Mouse (Mus musculus) liver, adult 2 months (tissue): ENCODE results near the gene Olfr560. TPM values are rescaled to one million over a fixed set of nuclear protein-coding genes. Genes with fewer than 3 reads are reported as not detected.

Source experiments
- DNase-seq: peaks from one replicate; pipeline ENCODE4 v3.0.0-alpha.2; 2011; ENCODE audit warnings: low read depth, low spot score; ENCODE audit errors: extremely low read depth
- H3K27ac ChIP-seq: fragments of 200-500 bp; replicated peaks from 2 replicates; pipeline ENCODE4 v1.5.1; 2012; ENCODE audit warnings: low read depth, mild to moderate bottlenecking, control low read depth, inconsistent platforms, low read length; ENCODE audit not compliant: insufficient read depth
- H3K27me3 ChIP-seq: fragments of 200-500 bp; 2 replicates; pipeline ENCODE4 v1.6.1; 2012; ENCODE audit warnings: mild to moderate bottlenecking, moderate library complexity, low read length, inconsistent platforms; ENCODE audit not compliant: control insufficient read depth, insufficient read depth
- H3K36me3 ChIP-seq: fragments of 200-500 bp; 2 replicates; pipeline ENCODE4 v1.6.1; 2012; ENCODE audit warnings: low read length, inconsistent platforms; ENCODE audit not compliant: control insufficient read depth, insufficient read depth
- H3K4me1 ChIP-seq: fragments of 200-500 bp; 2 replicates; pipeline ENCODE4 v1.6.1; 2011; ENCODE audit warnings: low read length; ENCODE audit not compliant: control insufficient read depth, insufficient read depth
- H3K4me3 ChIP-seq: fragments of 200-500 bp; 2 replicates; pipeline ENCODE4 v1.5.1; 2011; ENCODE audit warnings: low read depth, mild to moderate bottlenecking, control low read depth, low read length, moderate library complexity; ENCODE audit not compliant: insufficient read depth
- H3K79me2 ChIP-seq: fragments of 200-500 bp; 2 replicates; pipeline ENCODE4 v1.6.1; 2012; ENCODE audit warnings: inconsistent platforms, mild to moderate bottlenecking, low read length, moderate library complexity; ENCODE audit not compliant: control insufficient read depth, insufficient read depth
- H3K9ac ChIP-seq: fragments of 200-500 bp; 2 replicates; pipeline ENCODE4 v1.6.1; 2012; ENCODE audit warnings: low read depth, mild to moderate bottlenecking, control low read depth, inconsistent platforms, low read length
- CTCF ChIP-seq: fragments of 200-500 bp; IDR thresholded peaks from 2 replicates; pipeline ENCODE4 v1.5.1; 2011; ENCODE audit warnings: low read depth, low read length, control low read depth
- POLR2A ChIP-seq: fragments of 200-500 bp; IDR thresholded peaks from 2 replicates; pipeline ENCODE4 v1.6.1; 2011; ENCODE audit warnings: low read length, control low read depth; ENCODE audit not compliant: insufficient read depth; ENCODE audit errors: extremely low read depth
- WGBS: fragments of 180-500 bp; shearing (Covaris S2); methylation state at CpG from one replicate; pipeline ENCODE4 v1.1.7; 2018; 5-methylcytosine and 5-hydroxymethylcytosine counted together
- polyA plus RNA-seq: library from polyadenylated mRNA; depleted of rRNA; stranded (reverse); fragments of >200 nt; gene quantifications from 2 replicates; pipeline ENCODE4 v1.2.3, GENCODE M21; 2012; rRNA removed
- total RNA-seq: library from RNA; depleted of rRNA; stranded (reverse); fragments of >200 nt; gene quantifications from 2 replicates; pipeline ENCODE4 v1.2.3, GENCODE M21; 2014; rRNA removed

Olfr560 gene
- total RNA-seq (not detected in 2 replicates), polyA plus RNA-seq (not detected in 2 replicates)

- Histone ChIP-seq H3K4me3 (no peak within 1 kb of the TSS), H3K27ac (no peak within 1 kb of the TSS), H3K79me2 (no peaks in the 10 kb centered on the region), H3K27me3 (no peaks in the 10 kb centered on the region), H3K9ac (no peak within 1 kb of the TSS), H3K4me1 (no peaks in the 10 kb centered on the region), H3K36me3 (no peaks in the 10 kb centered on the region)
- WGBS: 84% methylated on average over 4 of the region's 4 CpGs
- TF ChIP-seq CTCF: no peak
- no peak for TF ChIP-seq POLR2A
- DNase-seq: no peak
Measured at GRCm38 (mm10) chr7:102759266-102759665, at the start of gene Olfr560, which contains the start of gene Olfr78. Gene Olfr560, minus strand, starts transcription at chr7:102759366. Gene Olfr78, minus strand, starts transcription at chr7:102759471.

GRCm38 (mm10) chr7:102803180-102803579 lies 44.0 kb upstream of the Olfr560 start, which contains the start of gene Olfr564:
Gene Olfr564, plus strand, starts transcription at chr7:102803480.
- H3K79me2 ChIP-seq: no peaks in the 10 kb centered on the region
- TF ChIP-seq CTCF (no peak), POLR2A (no peak)

GRCm38 (mm10) chr7:102770921-102771320 lies 11.8 kb upstream of the Olfr560 start, which contains the start of gene Olfr561:
Gene Olfr561, plus strand, starts transcription at chr7:102771221.
- TF ChIP-seq CTCF (no peak), POLR2A (no peak)
- Histone ChIP-seq H3K36me3 (no peaks in the 10 kb centered on the region), H3K27me3 (no peaks in the 10 kb centered on the region), H3K4me3 (no peak within 1 kb of the TSS), H3K27ac (no peak within 1 kb of the TSS), H3K4me1 (no peaks in the 10 kb centered on the region), H3K9ac (no peak within 1 kb of the TSS), H3K79me2 (no peaks in the 10 kb centered on the region)
- DNase-seq: peak; percentile 5
- WGBS: 77% methylated on average over 2 of the region's 2 CpGs

More at GRCm38 (mm10) chr7:102803180-102803579, 44.0 kb upstream of the Olfr560 start, which contains the start of gene Olfr564:
- DNase-seq: no peak
- Histone ChIP-seq H3K4me1 (no peaks in the 10 kb centered on the region), H3K36me3 (no peaks in the 10 kb centered on the region), H3K9ac (no peak within 1 kb of the TSS), H3K4me3 (no peak within 1 kb of the TSS), H3K27me3 (no peaks in the 10 kb centered on the region), H3K27ac (no peak within 1 kb of the TSS)

GRCm38 (mm10) chr7:102752086-102752485 lies 7.1 kb downstream of the Olfr560 start:
- Histone ChIP-seq H3K36me3 (no peaks in the 10 kb centered on the region), H3K27me3 (no peaks in the 10 kb centered on the region), H3K79me2 (no peaks in the 10 kb centered on the region), H3K9ac (no peak overlapping the region), H3K27ac (no peak overlapping the region), H3K4me1 (no peaks in the 10 kb centered on the region), H3K4me3 (no peak overlapping the region)
- 6% methylated on average over 1 of the region's 1 CpGs for WGBS
- no peak for DNase-seq
- TF ChIP-seq POLR2A (no peak), CTCF (no peak)

- WGBS: 49% methylated on average over 2 of the region's 2 CpGs
- DNase-seq: no peak
- H3K4me1 ChIP-seq: no peaks in the 10 kb centered on the region
- no peak overlapping the region for H3K4me3 ChIP-seq
- no peaks in the 10 kb centered on the region for H3K27me3 ChIP-seq
- no peaks in the 10 kb centered on the region for H3K79me2 ChIP-seq
- no peak overlapping the region for H3K27ac ChIP-seq
- H3K9ac ChIP-seq: no peak overlapping the region
- no peak for TF ChIP-seq POLR2A
- no peak for TF ChIP-seq CTCF
- H3K36me3 ChIP-seq: no peaks in the 10 kb centered on the region
Measured at GRCm38 (mm10) chr7:102737705-102738104, 21.5 kb downstream of the Olfr560 start.

- no peaks in the 10 kb centered on the region for H3K79me2 ChIP-seq
- H3K9ac ChIP-seq: no peak overlapping the region
- TF ChIP-seq POLR2A (no peak), CTCF (no peak)
- H3K4me3 ChIP-seq: no peak overlapping the region
- no peaks in the 10 kb centered on the region for H3K4me1 ChIP-seq
- H3K36me3 ChIP-seq: no peaks in the 10 kb centered on the region
- WGBS: 68% methylated on average over 1 of the region's 1 CpGs
- H3K27me3 ChIP-seq: no peaks in the 10 kb centered on the region
- no peak overlapping the region for H3K27ac ChIP-seq
- no peak for DNase-seq
Measured at GRCm38 (mm10) chr7:102733793-102734192, 25.4 kb downstream of the Olfr560 start.
